15 mouse cellular contexts compared by ENCODE assay signal in the genomic region with DNA sequence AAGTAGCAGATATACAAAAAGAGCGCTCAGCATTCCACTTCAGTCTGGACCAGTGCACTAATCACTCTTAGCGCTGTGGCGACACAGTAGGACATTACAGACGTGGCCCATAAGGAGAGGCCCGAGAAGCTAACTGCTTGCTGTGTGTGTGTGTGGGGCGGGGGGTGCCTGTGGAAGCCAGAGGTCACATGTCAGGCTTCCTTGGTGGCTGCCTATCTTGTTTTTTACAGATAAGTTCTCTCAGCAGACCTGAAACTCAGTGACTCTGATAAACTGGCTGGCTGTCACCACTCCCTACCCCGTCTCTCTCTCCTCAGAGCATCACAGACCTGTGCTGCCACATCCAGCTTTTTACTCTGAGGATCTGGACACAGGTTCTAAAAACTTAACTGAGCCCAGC. TPM values are rescaled to one million over a fixed set of nuclear protein-coding genes. Genes with fewer than 3 reads are reported as not detected.
DNase-seq lines count a peak whose midpoint lies in the region; ATAC-seq and TF ChIP-seq lines count a peak whose summit lies in the region.
"Had no signal": no experiment of that assay in that cellular context is flagged by ENCODE, and none has a peak within 500 bp of the region (broad histone marks: within the 10 kb centered on the region; RNA-seq: fewer than 3 reads in every experiment).

No protein-coding gene starts in this region.

- no peaks in the 10 kb centered on the region for H3K4me1 ChIP-seq in stomach, embryonic 14.5 days (ENCODE audit: control insufficient read depth, insufficient read depth, low read length)
- H3K4me1 ChIP-seq in stomach, postnatal 0 days (replicated peaks; ENCODE audit: control insufficient read depth, insufficient read depth) = no peaks in the 10 kb centered on the region
- peaks cover 56% of the 10 kb centered on the region for H3K4me1 ChIP-seq in liver, embryonic 15.5 days (replicated peaks)

- no peak for TF ChIP-seq EP300 in stomach, postnatal 0 days (optimal IDR thresholded peaks at IDR 0.05)

- peaks cover 3% of the 10 kb centered on the region; the same call in 1 of the 2 replicates for H3K36me3 ChIP-seq in stomach, embryonic 14.5 days (ENCODE audit: control insufficient read depth, insufficient read depth, low read length)
- H3K36me3 ChIP-seq in stomach, postnatal 0 days (ENCODE audit: control insufficient read depth, insufficient read depth, low read length) = 0 out of 2 replicates have a peak, but pooled peaks cover 3% of the 10 kb centered on the region
- peaks cover 40% of the 10 kb centered on the region for H3K36me3 ChIP-seq in liver, embryonic 15.5 days (replicated peaks)

- H3K9ac ChIP-seq in stomach, embryonic 14.5 days (replicated peaks; ENCODE audit: low read depth, low read length) = no peak overlapping the region
- H3K9ac ChIP-seq in stomach, postnatal 0 days (ENCODE audit: low read length) = no peak overlapping the region
- H3K9ac ChIP-seq in liver, embryonic 15.5 days = peak overlapping the region; percentile 34
- H3K9ac ChIP-seq: hindbrain, embryonic 14.5 days had no signal

- TF ChIP-seq CTCF in stomach, postnatal 0 days (IDR thresholded peaks at IDR 0.05; ENCODE audit: low read depth) = no peak

- H3K27me3 ChIP-seq in stomach, embryonic 14.5 days (ENCODE audit: control insufficient read depth, insufficient read depth, low read length) = no peaks in the 10 kb centered on the region
- H3K27me3 ChIP-seq in stomach, postnatal 0 days (ENCODE audit: control insufficient read depth, insufficient read depth, low read length) = no peaks in the 10 kb centered on the region
- no peaks in the 10 kb centered on the region for H3K27me3 ChIP-seq in liver, embryonic 15.5 days

- no peaks in the 10 kb centered on the region for H3K9me3 ChIP-seq in stomach, embryonic 14.5 days (ENCODE audit: control insufficient read depth, low read depth, low read length)
- H3K9me3 ChIP-seq in stomach, postnatal 0 days (ENCODE audit: control insufficient read depth, low read length) = no peaks in the 10 kb centered on the region
- no peaks in the 10 kb centered on the region for H3K9me3 ChIP-seq in liver, embryonic 15.5 days (replicated peaks)

- H3K4me2 ChIP-seq in stomach, embryonic 14.5 days (replicated peaks; ENCODE audit: low read depth, low read length) = no peak overlapping the region
- H3K4me2 ChIP-seq in stomach, postnatal 0 days (replicated peaks; ENCODE audit: low read depth) = no peak overlapping the region
- H3K4me2 ChIP-seq in liver, embryonic 15.5 days = peak overlapping the region; percentile 56
- H3K4me2 ChIP-seq: hindbrain, embryonic 14.5 days had no signal

- H3K27ac ChIP-seq in stomach, embryonic 14.5 days (ENCODE audit: low read length) = no peak overlapping the region
- no peak overlapping the region for H3K27ac ChIP-seq in stomach, postnatal 0 days (replicated peaks)
- H3K27ac ChIP-seq in liver, embryonic 15.5 days (replicated peaks) = peak overlapping the region; percentile 90
- H3K27ac ChIP-seq: hindbrain, embryonic 14.5 days; kidney, postnatal 0 days had no signal

- no peak for ATAC-seq in CD4-positive, CD25-positive, alpha-beta regulatory T cell, adult 4 months
- ATAC-seq in stomach, embryonic 14.5 days (ENCODE audit: insufficient number of reproducible peaks, insufficient read depth, low FRiP score, low read depth) = 0 out of 2 replicates have a peak, but pooled peaks have one; percentile 56
- ATAC-seq in stomach, postnatal 0 days (ENCODE audit: low FRiP score, low TSS enrichment) = no peak
- peak; percentile 98 for ATAC-seq in liver, embryonic 15.5 days (ENCODE audit: insufficient read depth)

- WGBS in stomach, embryonic 14.5 days = 76% methylated on average over 7 of the region's 7 CpGs
- WGBS in stomach, postnatal 0 days = 81% methylated on average over 7 of the region's 7 CpGs
- WGBS in liver, embryonic 15.5 days (ENCODE audit: insufficient replicate concordance) = 17% methylated on average over 7 of the region's 7 CpGs

- DNase-seq in CD4-positive, CD25-positive, alpha-beta regulatory T cell, adult 2 months (ENCODE audit: low read depth, low spot score) = peak; percentile 4
- no peak for DNase-seq in stomach, postnatal 0 days (ENCODE audit: low spot score)
- peak; percentile 21 for DNase-seq in yolk sac, embryonic 10.5 days (ENCODE audit: low spot score)
- DNase-seq in Muller cell, postnatal 12 days (ENCODE audit: inconsistent ontology term) = no peak
- DNase-seq in frontal cortex, adult 2 months (ENCODE audit: extremely low spot score in 1 of 2, low spot score in 1 of 2) = no peak
- DNase-seq: cerebellum, postnatal 36 days; gastrocnemius, postnatal 25 days; layer of hippocampus, adult 9-11 months; right cerebral cortex, postnatal 25 days; thymus, adult 2 months had no signal

- no peak overlapping the region for H3K4me3 ChIP-seq in stomach, embryonic 14.5 days (ENCODE audit: low read depth, low read length)
- no peak overlapping the region for H3K4me3 ChIP-seq in stomach, postnatal 0 days (ENCODE audit: low read depth, low read length)
- H3K4me3 ChIP-seq in liver, embryonic 15.5 days (replicated peaks) = peak overlapping the region; percentile 17

RNA-seq across cellular contexts. Expression of gene Fcf1, which starts 8.1 kb away (rescaled TPM):
- polyA plus RNA-seq in CD4-positive, CD25-positive, alpha-beta regulatory T cell, adult 4 months (2017; shearing (Covaris generic)) = 100 to 1,000 TPM; 189 to 203 TPM
- polyA plus RNA-seq in stomach, embryonic 14.5 days (2014; fragmentation: Nextera tagmentation; extraction: Ambion mirVana) = 145 and 147 TPM in 2 replicates
- 95.3 and 99.2 TPM in 2 replicates for polyA plus RNA-seq in stomach, postnatal 0 days (2015; fragmentation: Nextera tagmentation; extraction: Ambion mirVana)
- polyA plus RNA-seq in liver, embryonic 15.5 days (2015; fragmentation: Nextera tagmentation; extraction: Ambion mirVana) = 74.8 and 79.8 TPM in 2 replicates
- polyA plus RNA-seq in frontal cortex, adult 2 months (2012; rRNA removed) = 70.9 and 73.9 TPM in 2 replicates

RNA-seq across cellular contexts. Expression of gene Arel1, which starts 8.1 kb away (rescaled TPM):
- 10 to 100 TPM; 28.4 to 28.7 TPM for polyA plus RNA-seq in CD4-positive, CD25-positive, alpha-beta regulatory T cell, adult 4 months (2017; shearing (Covaris generic))
- 15.1 and 15.3 TPM in 2 replicates for polyA plus RNA-seq in stomach, embryonic 14.5 days (2014; fragmentation: Nextera tagmentation; extraction: Ambion mirVana)
- polyA plus RNA-seq in stomach, postnatal 0 days (2015; fragmentation: Nextera tagmentation; extraction: Ambion mirVana) = 4.8 and 5.0 TPM in 2 replicates
- polyA plus RNA-seq in liver, embryonic 15.5 days (2015; fragmentation: Nextera tagmentation; extraction: Ambion mirVana) = 14.6 and 14.8 TPM in 2 replicates
- 65.7 and 66.6 TPM in 2 replicates for polyA plus RNA-seq in frontal cortex, adult 2 months (2012; rRNA removed)

RNA-seq across cellular contexts. Expression of gene Ylpm1, which starts 33.5 kb away (rescaled TPM):
- polyA plus RNA-seq in CD4-positive, CD25-positive, alpha-beta regulatory T cell, adult 4 months (2017; shearing (Covaris generic)) = 10 to 100 TPM; 35.5 to 43.3 TPM
- 50.8 and 54.5 TPM in 2 replicates for polyA plus RNA-seq in stomach, embryonic 14.5 days (2014; fragmentation: Nextera tagmentation; extraction: Ambion mirVana)
- polyA plus RNA-seq in stomach, postnatal 0 days (2015; fragmentation: Nextera tagmentation; extraction: Ambion mirVana) = 9.2 and 10.5 TPM in 2 replicates
- 6.2 and 7.1 TPM in 2 replicates for polyA plus RNA-seq in liver, embryonic 15.5 days (2015; fragmentation: Nextera tagmentation; extraction: Ambion mirVana)
- polyA plus RNA-seq in frontal cortex, adult 2 months (2012; rRNA removed) = 75.0 and 81.0 TPM in 2 replicates

Comparison
In these comparisons a context has a peak if more than half of its experiments do, and no peak if none do; other contexts are left out.
1. ATAC-seq: peak in stomach, embryonic 14.5 days (single experiment) and liver, embryonic 15.5 days (single experiment); none in CD4-positive, CD25-positive, alpha-beta regulatory T cell, adult 4 months (single experiment) and stomach, postnatal 0 days (single experiment).
2. DNase-seq: peak in CD4-positive, CD25-positive, alpha-beta regulatory T cell, adult 2 months (single experiment) and yolk sac, embryonic 10.5 days (single experiment); none in stomach, postnatal 0 days (single experiment), Muller cell, postnatal 12 days (single experiment) and frontal cortex, adult 2 months (0 of 2).